Mouse (Mus musculus): ENCODE results near the gene Psmd12. TPM values are rescaled to one million over a fixed set of nuclear protein-coding genes. Genes with fewer than 3 reads are reported as not detected.
A peak's percentile ranks its signal among the peaks of the same experiment; 100 is the strongest.

Gene Psmd12
- polyA plus RNA-seq, 1 experiment from 2014 or later = 92.6 TPM

DNA sequence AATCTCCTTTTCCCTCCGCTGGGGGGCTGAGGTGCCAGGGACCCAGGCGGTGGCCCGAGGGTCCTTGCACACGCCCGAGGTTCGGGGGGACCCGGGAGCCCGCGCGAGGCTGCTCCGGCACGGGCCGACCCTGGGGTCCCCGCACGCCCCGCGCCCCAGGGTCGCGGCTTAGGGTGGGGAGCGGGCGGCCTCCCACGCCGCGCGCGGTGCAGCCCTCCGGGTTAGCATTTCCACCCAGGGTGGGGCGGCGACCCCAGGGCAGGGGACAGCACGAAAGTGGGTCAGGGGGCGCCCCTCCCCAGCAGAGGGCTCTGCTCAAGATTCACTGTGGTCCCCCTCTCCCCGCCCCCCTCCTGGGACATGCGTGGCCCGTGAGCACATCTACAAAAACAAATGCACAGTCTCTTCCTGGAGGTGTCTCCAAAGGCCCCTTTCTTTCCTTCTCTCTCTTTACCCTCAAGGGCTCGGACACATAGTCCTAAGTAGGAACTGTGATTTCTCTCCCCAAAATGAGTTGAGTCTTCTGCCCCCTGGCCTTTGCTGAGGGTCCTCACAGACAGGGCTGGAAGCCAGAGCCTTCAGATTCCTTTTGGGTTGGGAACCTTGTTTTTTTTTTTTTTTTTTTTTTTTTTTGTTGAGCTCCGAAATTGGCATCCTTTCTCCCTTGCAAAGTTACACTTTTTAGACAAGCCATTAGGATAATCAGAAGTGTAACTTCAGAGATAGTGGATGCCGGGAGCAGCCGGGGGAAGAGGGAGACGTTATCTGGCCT is 69.1 kb downstream of the Psmd12 start:
- Histone ChIP-seq H3K9me3 (ENCODE audit: low read length) (no peaks in the 10 kb centered on the region), H3K27ac (ENCODE audit: low read length) (peak overlapping the region; percentile 80), H3K36me3 (ENCODE audit: insufficient read depth, low read length) (no peaks in the 10 kb centered on the region; the same call in 1 of the 2 replicates), H3K4me2 (replicated peaks; ENCODE audit: low read depth, low read length) (peak overlapping the region; percentile 99), H3K27me3 (replicated peaks; ENCODE audit: insufficient read depth, low read length) (no peaks in the 10 kb centered on the region), H3K4me1 (ENCODE audit: insufficient read depth, low read depth, low read length) (no peaks in the 10 kb centered on the region; the same call in 1 of the 2 replicates), H3K4me3 (ENCODE audit: low read depth, low read length) (peak overlapping the region; percentile 91), H3K9ac (replicated peaks; ENCODE audit: low read depth) (peak overlapping the region; percentile 97)
- TF ChIP-seq EP300 (IDR thresholded peaks at IDR 0.05) (no peak), CTCF (IDR thresholded peaks at IDR 0.05) (no peak)
- peak; percentile 18 for ATAC-seq
- WGBS = 3% methylated on average over 34 of the region's 39 CpGs
- peak; percentile 20 for DNase-seq (ENCODE audit: low spot score)

Other genes starting within 250 kb of the Psmd12 start
- 16.3 and 22.2 TPM in 2 replicates for gene Pitpnc1, start 8.8 kb upstream of the Psmd12 start, polyA plus RNA-seq (2015; fragmentation: Nextera tagmentation; extraction: Ambion mirVana)
- 8.4 and 9.9 TPM in 2 replicates for gene Helz, start 68.4 kb downstream of the Psmd12 start, polyA plus RNA-seq (2015; fragmentation: Nextera tagmentation; extraction: Ambion mirVana)
- gene Cacng1, start 237.0 kb downstream of the Psmd12 start, polyA plus RNA-seq (2015; fragmentation: Nextera tagmentation; extraction: Ambion mirVana) = 0.14 and 1.6 TPM in 2 replicates